Mouse (Mus musculus) lung, embryonic 14.5 days (tissue): Measurements from ENCODE around the gene Tead3. TPM values are rescaled to one million over a fixed set of nuclear protein-coding genes. Genes with fewer than 3 reads are reported as not detected.
A peak's percentile ranks its signal among the peaks of the same experiment; 100 is the strongest.

Experiments used
- ATAC-seq: fragments of 200-750 bp; cut with Nextera tagmentation; 2 replicates; pipeline ENCODE4 v1.8.0; 2017; ENCODE audit warnings: mild to moderate bottlenecking, moderate TSS enrichment, moderate library complexity; ENCODE audit not compliant: insufficient read depth
- DNase-seq: peaks from one replicate; pipeline ENCODE4 v3.0.0-alpha.2; 2015
- H3K27ac ChIP-seq: fragments of 300-500 bp; sonication (generic); 2 replicates; pipeline ENCODE4 v1.5.1; 2014; ENCODE audit warnings: low read depth, mild to moderate bottlenecking, moderate library complexity
- H3K27me3 ChIP-seq: fragments of 300-500 bp; sonication (generic); 2 replicates; pipeline ENCODE4 v1.6.1; 2014; ENCODE audit warnings: low read length, control low read depth; ENCODE audit not compliant: insufficient read depth
- H3K36me3 ChIP-seq: fragments of 300-500 bp; sonication (generic); 2 replicates; pipeline ENCODE4 v1.6.1; 2014; ENCODE audit warnings: control low read depth; ENCODE audit not compliant: insufficient read depth
- H3K4me1 ChIP-seq: fragments of 300-500 bp; sonication (generic); 2 replicates; pipeline ENCODE4 v1.6.1; 2014; ENCODE audit warnings: antibody characterized with exemption, control low read depth; ENCODE audit not compliant: insufficient read depth
- H3K4me2 ChIP-seq: fragments of 300-500 bp; sonication (generic); 2 replicates; pipeline ENCODE4 v1.6.1; 2014; ENCODE audit warnings: mild to moderate bottlenecking
- H3K4me3 ChIP-seq: fragments of 300-500 bp; sonication (generic); 2 replicates; pipeline ENCODE4 v1.5.1; 2014; ENCODE audit warnings: low read depth, low read length
- H3K9ac ChIP-seq: fragments of 300-500 bp; sonication (generic); 2 replicates; pipeline ENCODE4 v1.6.1; 2014
- H3K9me3 ChIP-seq: fragments of 300-500 bp; sonication (generic); 2 replicates; pipeline ENCODE4 v1.6.1; 2016; ENCODE audit warnings: low read depth, low read length, control low read depth
- CTCF ChIP-seq: IDR thresholded peaks from 2 replicates; pipeline ENCODE4 v1.5.1; 2016; ENCODE audit warnings: antibody characterized with exemption, low read depth
- WGBS: fragments of 180-500 bp; shearing (Covaris S2); extraction: QIAGEN DNeasy Blood & Tissue Kit; methylation state at CpG from one replicate; pipeline ENCODE4 v1.1.7; 2014; 5-methylcytosine and 5-hydroxymethylcytosine counted together
- polyA plus RNA-seq: library from polyadenylated mRNA; unstranded; fragments of >200 nt; fragmentation: Nextera tagmentation; extraction: Ambion mirVana; gene quantifications from 2 replicates; pipeline ENCODE4 v1.2.1, GENCODE M21; 2014

Tead3 gene
- polyA plus RNA-seq, 1 experiment from 2014 or later: 11.2 TPM

- Histone ChIP-seq H3K4me1 (peaks cover 6% of the 10 kb centered on the region), H3K9me3 (no peaks in the 10 kb centered on the region), H3K27me3 (no peaks in the 10 kb centered on the region), H3K36me3 (no peaks in the 10 kb centered on the region), H3K9ac (no peak overlapping the region), H3K4me3 (no peak overlapping the region), H3K4me2 (no peak overlapping the region), H3K27ac (no peak overlapping the region)
- ATAC-seq (no peak), DNase-seq (peak; percentile 36)
- TF ChIP-seq CTCF: no peak
- 55% methylated on average over 11 of the region's 11 CpGs for WGBS
Measured at GRCm38 (mm10) chr17:28290671-28291070, 59.9 kb downstream of the Tead3 start.

- 58% methylated on average over 3 of the region's 3 CpGs for WGBS
- Histone ChIP-seq H3K27ac (no peak overlapping the region), H3K9ac (0 out of 2 replicates have a peak overlapping the region, but pooled peaks have one; percentile 3), H3K4me2 (no peak overlapping the region), H3K9me3 (no peaks in the 10 kb centered on the region), H3K4me3 (no peak overlapping the region), H3K27me3 (no peaks in the 10 kb centered on the region), H3K4me1 (peaks cover 6% of the 10 kb centered on the region), H3K36me3 (no peaks in the 10 kb centered on the region)
- peak; percentile 63 for DNase-seq
- TF ChIP-seq CTCF: no peak
- 0 out of 2 replicates have a peak, but pooled peaks have one; percentile 5 for ATAC-seq
Measured at GRCm38 (mm10) chr17:28290262-28290661, 60.4 kb downstream of the Tead3 start.

DNA sequence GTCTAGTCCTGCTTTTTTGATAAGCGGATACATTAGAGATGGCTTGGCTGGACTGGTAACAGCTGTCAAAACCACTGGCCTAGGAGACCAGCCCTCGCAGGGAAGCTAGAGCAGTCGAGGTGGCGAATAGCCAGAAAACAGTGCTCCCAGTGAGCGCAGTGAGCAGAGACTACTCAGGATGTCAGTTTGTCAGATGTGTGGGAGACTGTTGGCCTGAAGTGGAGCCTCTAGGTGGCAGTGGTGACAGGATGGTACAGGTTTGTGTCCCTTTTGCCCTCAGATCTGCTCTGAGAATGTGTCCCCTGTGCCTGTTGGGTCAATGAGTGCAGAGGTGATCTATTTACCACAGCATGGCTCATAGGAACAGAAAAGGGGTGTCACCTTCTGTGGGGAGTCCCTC, 62.6 kb downstream of the Tead3 start:
- Histone ChIP-seq H3K9me3 (no peaks in the 10 kb centered on the region), H3K4me1 (peaks cover 6% of the 10 kb centered on the region), H3K27ac (no peak overlapping the region), H3K9ac (no peak overlapping the region), H3K27me3 (no peaks in the 10 kb centered on the region), H3K4me3 (no peak overlapping the region), H3K4me2 (no peak overlapping the region), H3K36me3 (no peaks in the 10 kb centered on the region)
- DNase-seq: peak; percentile 72
- TF ChIP-seq CTCF: peak; percentile 50
- ATAC-seq: peak; percentile 40; the same call in 1 of the 2 replicates
- 42% methylated on average over 5 of the region's 5 CpGs for WGBS

DNA sequence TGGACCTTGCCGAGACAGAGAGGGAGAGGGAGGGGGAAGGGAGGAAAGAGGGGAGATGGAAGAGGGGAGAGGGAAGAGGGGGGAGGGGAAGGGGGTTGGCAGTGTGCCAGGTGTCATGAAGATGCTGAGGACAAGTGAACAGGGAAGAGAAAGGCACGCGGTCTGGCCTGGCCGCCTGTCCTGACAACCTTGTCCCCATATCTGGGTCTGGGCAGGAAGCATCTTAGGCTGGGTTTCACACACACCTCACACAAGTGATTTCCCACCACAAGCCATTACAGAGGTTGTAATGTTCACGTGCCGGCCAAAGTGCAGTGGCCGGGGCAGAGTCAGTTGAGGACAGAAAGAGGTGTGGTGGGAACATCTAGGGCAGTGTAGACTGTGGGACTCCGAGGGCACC, 63.0 kb downstream of the Tead3 start:
- no peak overlapping the region for H3K4me2 ChIP-seq
- no peak overlapping the region for H3K27ac ChIP-seq
- no peaks in the 10 kb centered on the region for H3K27me3 ChIP-seq
- peak; percentile 27 for DNase-seq
- no peaks in the 10 kb centered on the region for H3K36me3 ChIP-seq
- 0 out of 2 replicates have a peak, but pooled peaks have one; percentile 18 for ATAC-seq
- no peak overlapping the region for H3K4me3 ChIP-seq
- no peaks in the 10 kb centered on the region for H3K9me3 ChIP-seq
- TF ChIP-seq CTCF: no peak
- H3K4me1 ChIP-seq: peaks cover 6% of the 10 kb centered on the region
- no peak overlapping the region for H3K9ac ChIP-seq
- 43% methylated on average over 8 of the region's 8 CpGs for WGBS

- ATAC-seq (no peak), DNase-seq (no peak)
- H3K4me3 ChIP-seq: no peak overlapping the region
- no peaks in the 10 kb centered on the region for H3K9me3 ChIP-seq
- H3K36me3 ChIP-seq: no peaks in the 10 kb centered on the region
- no peak overlapping the region for H3K9ac ChIP-seq
- peaks cover 6% of the 10 kb centered on the region for H3K4me1 ChIP-seq
- 50% methylated on average over 5 of the region's 5 CpGs for WGBS
- no peak overlapping the region for H3K4me2 ChIP-seq
- TF ChIP-seq CTCF: no peak
- H3K27me3 ChIP-seq: no peaks in the 10 kb centered on the region
- no peak overlapping the region for H3K27ac ChIP-seq
Measured at GRCm38 (mm10) chr17:28286964-28287363, 63.7 kb downstream of the Tead3 start.

GRCm38 (mm10) chr17:28286133-28286532, 64.5 kb downstream of the Tead3 start:
- Histone ChIP-seq H3K27ac (no peak overlapping the region), H3K27me3 (no peaks in the 10 kb centered on the region), H3K4me2 (no peak overlapping the region), H3K9me3 (no peaks in the 10 kb centered on the region), H3K4me1 (peaks cover 6% of the 10 kb centered on the region), H3K4me3 (no peak overlapping the region), H3K9ac (no peak overlapping the region), H3K36me3 (no peaks in the 10 kb centered on the region)
- DNase-seq: no peak
- WGBS: 84% methylated on average over 10 of the region's 10 CpGs
- no peak for TF ChIP-seq CTCF
- ATAC-seq: no peak

- Histone ChIP-seq H3K4me2 (no peak overlapping the region), H3K27me3 (no peaks in the 10 kb centered on the region), H3K27ac (no peak overlapping the region), H3K4me1 (peaks cover 13% of the 10 kb centered on the region), H3K9ac (no peak overlapping the region), H3K9me3 (no peaks in the 10 kb centered on the region), H3K36me3 (no peaks in the 10 kb centered on the region), H3K4me3 (no peak overlapping the region)
- no peak for TF ChIP-seq CTCF
- ATAC-seq: no peak
- no peak for DNase-seq
- 73% methylated on average over 10 of the region's 10 CpGs for WGBS
Measured at GRCm38 (mm10) chr17:28283199-28283598, 67.4 kb downstream of the Tead3 start.
